Mouse (Mus musculus): ENCODE results near the gene Cnot10.

- no peak for TF ChIP-seq FLI1 (IDR thresholded peaks at IDR 0.05; ENCODE audit: low read length)
- no peak for TF ChIP-seq GATA1 (IDR thresholded peaks at IDR 0.05; ENCODE audit: borderline replicate concordance, low read length)
Observed at GRCm38 (mm10) chr9:114549117-114549516, 90.9 kb downstream of the Cnot10 start.

All from megakaryocyte, embryonic 14.5 days (primary cell).